ENCODE assay signal across 30 mouse cellular contexts in genomic region chr16:88847363-88847762, GRCm38 (mm10). TPM values are rescaled to one million over a fixed set of nuclear protein-coding genes. Genes with fewer than 3 reads are reported as not detected.
"Had no signal": no experiment of that assay in that cellular context is flagged by ENCODE, and none has a peak within 500 bp of the region (broad histone marks: within the 10 kb centered on the region; RNA-seq: fewer than 3 reads in every experiment).

No protein-coding gene starts in this region.

- H3K9ac ChIP-seq: liver, embryonic 13.5 days; lung, embryonic 14.5 days; midbrain, embryonic 12.5 days; midbrain, embryonic 15.5 days; neural tube, embryonic 12.5 days; neural tube, embryonic 15.5 days had no signal

- H3K4me1 ChIP-seq: liver, embryonic 13.5 days; midbrain, embryonic 12.5 days; midbrain, embryonic 15.5 days; neural tube, embryonic 12.5 days; neural tube, embryonic 15.5 days had no signal

- H3K27me3 ChIP-seq: liver, embryonic 13.5 days; midbrain, embryonic 12.5 days; midbrain, embryonic 15.5 days; neural tube, embryonic 12.5 days; neural tube, embryonic 15.5 days had no signal

- H3K27ac ChIP-seq: hindbrain, postnatal 0 days; layer of hippocampus, adult 2 months; left cerebral cortex, adult 2 months; liver, embryonic 13.5 days; macrophage; midbrain, embryonic 12.5 days; midbrain, embryonic 15.5 days; neural tube, embryonic 12.5 days; neural tube, embryonic 15.5 days; stomach, postnatal 0 days had no signal

- DNase-seq: layer of hippocampus, postnatal 36 days; liver, embryonic 13.5 days; lung, embryonic 14.5 days; right cerebral cortex, adult 18-20 months; right cerebral cortex, postnatal 14 days; right cerebral cortex, postnatal 4 days; thymus, adult 2 months; thymus, postnatal 14 days; thymus, postnatal 4 days had no signal

- H3K36me3 ChIP-seq: liver, embryonic 13.5 days; midbrain, embryonic 12.5 days; midbrain, embryonic 15.5 days; neural tube, embryonic 12.5 days; neural tube, embryonic 15.5 days had no signal

- H3K4me3 ChIP-seq: layer of hippocampus, adult 2 months; left cerebral cortex, adult 2 months; liver, embryonic 13.5 days; midbrain, embryonic 12.5 days; midbrain, embryonic 15.5 days; neural tube, embryonic 12.5 days; neural tube, embryonic 15.5 days had no signal

RNA-seq across cellular contexts. Expression of gene Krtap14, which starts 21.4 kb away (rescaled TPM):
- total RNA-seq: hindbrain, postnatal 0 days; layer of hippocampus, adult 2 months; layer of hippocampus, postnatal 10 days; layer of hippocampus, postnatal 36 days; left cerebral cortex, adult 2 months; left cerebral cortex, postnatal 10 days; left cerebral cortex, postnatal 36 days; megakaryocyte, adult 5-6 weeks had no signal
- polyA plus RNA-seq: hindbrain, postnatal 0 days; inflammation-experienced regulatory T-cells, adult 6 months; intestine, embryonic 16.5 days; large intestine, adult 2 months; limb, embryonic 11.5 days; limb, embryonic 14.5 days; liver, embryonic 13.5 days; liver, embryonic 16.5 days; lung, embryonic 14.5 days; lung, postnatal 0 days; macrophage; midbrain, embryonic 12.5 days; midbrain, embryonic 15.5 days; neural tube, embryonic 12.5 days; neural tube, embryonic 15.5 days; stomach, embryonic 14.5 days; stomach, postnatal 0 days; thymus, adult 2 months had no signal

RNA-seq across cellular contexts. Expression of gene Krtap19-1, which starts 21.8 kb away (rescaled TPM):
- total RNA-seq: hindbrain, postnatal 0 days; layer of hippocampus, adult 2 months; layer of hippocampus, postnatal 10 days; layer of hippocampus, postnatal 36 days; left cerebral cortex, adult 2 months; left cerebral cortex, postnatal 10 days; left cerebral cortex, postnatal 36 days; megakaryocyte, adult 5-6 weeks had no signal
- polyA plus RNA-seq: hindbrain, postnatal 0 days; inflammation-experienced regulatory T-cells, adult 6 months; intestine, embryonic 16.5 days; large intestine, adult 2 months; limb, embryonic 11.5 days; limb, embryonic 14.5 days; liver, embryonic 13.5 days; liver, embryonic 16.5 days; lung, embryonic 14.5 days; lung, postnatal 0 days; macrophage; midbrain, embryonic 12.5 days; midbrain, embryonic 15.5 days; neural tube, embryonic 12.5 days; neural tube, embryonic 15.5 days; stomach, embryonic 14.5 days; stomach, postnatal 0 days; thymus, adult 2 months had no signal

RNA-seq across cellular contexts. Expression of gene Krtap19-2, which starts 26.7 kb away (rescaled TPM):
- total RNA-seq: hindbrain, postnatal 0 days; layer of hippocampus, adult 2 months; layer of hippocampus, postnatal 10 days; layer of hippocampus, postnatal 36 days; left cerebral cortex, adult 2 months; left cerebral cortex, postnatal 10 days; left cerebral cortex, postnatal 36 days; megakaryocyte, adult 5-6 weeks had no signal
- polyA plus RNA-seq: hindbrain, postnatal 0 days; inflammation-experienced regulatory T-cells, adult 6 months; intestine, embryonic 16.5 days; large intestine, adult 2 months; limb, embryonic 11.5 days; limb, embryonic 14.5 days; liver, embryonic 13.5 days; liver, embryonic 16.5 days; lung, embryonic 14.5 days; lung, postnatal 0 days; macrophage; midbrain, embryonic 12.5 days; midbrain, embryonic 15.5 days; neural tube, embryonic 12.5 days; neural tube, embryonic 15.5 days; stomach, embryonic 14.5 days; stomach, postnatal 0 days; thymus, adult 2 months had no signal

RNA-seq across cellular contexts. Expression of gene Krtap15, which starts 27.3 kb away (rescaled TPM):
- total RNA-seq: hindbrain, postnatal 0 days; layer of hippocampus, adult 2 months; layer of hippocampus, postnatal 10 days; layer of hippocampus, postnatal 36 days; left cerebral cortex, adult 2 months; left cerebral cortex, postnatal 10 days; left cerebral cortex, postnatal 36 days; megakaryocyte, adult 5-6 weeks had no signal
- polyA plus RNA-seq: hindbrain, postnatal 0 days; inflammation-experienced regulatory T-cells, adult 6 months; intestine, embryonic 16.5 days; large intestine, adult 2 months; limb, embryonic 11.5 days; limb, embryonic 14.5 days; liver, embryonic 13.5 days; liver, embryonic 16.5 days; lung, embryonic 14.5 days; lung, postnatal 0 days; macrophage; midbrain, embryonic 12.5 days; midbrain, embryonic 15.5 days; neural tube, embryonic 12.5 days; neural tube, embryonic 15.5 days; stomach, embryonic 14.5 days; stomach, postnatal 0 days; thymus, adult 2 months had no signal

RNA-seq across cellular contexts. Expression of gene Krtap19-3, which starts 30.5 kb away (rescaled TPM):
- total RNA-seq: hindbrain, postnatal 0 days; layer of hippocampus, adult 2 months; layer of hippocampus, postnatal 10 days; layer of hippocampus, postnatal 36 days; left cerebral cortex, adult 2 months; left cerebral cortex, postnatal 10 days; left cerebral cortex, postnatal 36 days; megakaryocyte, adult 5-6 weeks had no signal
- polyA plus RNA-seq: hindbrain, postnatal 0 days; inflammation-experienced regulatory T-cells, adult 6 months; intestine, embryonic 16.5 days; large intestine, adult 2 months; limb, embryonic 11.5 days; limb, embryonic 14.5 days; liver, embryonic 13.5 days; liver, embryonic 16.5 days; lung, embryonic 14.5 days; lung, postnatal 0 days; macrophage; midbrain, embryonic 12.5 days; midbrain, embryonic 15.5 days; neural tube, embryonic 12.5 days; neural tube, embryonic 15.5 days; stomach, embryonic 14.5 days; stomach, postnatal 0 days; thymus, adult 2 months had no signal
